Mouse (Mus musculus) lung, embryonic 16.5 days (tissue): ENCODE results near the gene Fam209. TPM values are rescaled to one million over a fixed set of nuclear protein-coding genes. Genes with fewer than 3 reads are reported as not detected.

Source experiments
- ATAC-seq: fragments of 200-750 bp; cut with Nextera tagmentation; 2 replicates; pipeline ENCODE4 v1.8.0; 2017; ENCODE audit warnings: low read depth, mild to moderate bottlenecking, moderate library complexity
- H3K27ac ChIP-seq: fragments of 300-500 bp; sonication (generic); 2 replicates; pipeline ENCODE4 v1.5.1; 2014; ENCODE audit warnings: mild to moderate bottlenecking, control low read depth, low read length
- H3K27me3 ChIP-seq: fragments of 300-500 bp; sonication (generic); 2 replicates; pipeline ENCODE4 v1.6.1; 2014; ENCODE audit warnings: low read depth, low read length, mixed read lengths; ENCODE audit not compliant: control insufficient read depth, insufficient read depth
- H3K36me3 ChIP-seq: fragments of 300-500 bp; sonication (generic); 2 replicates; pipeline ENCODE4 v1.6.1; 2014; ENCODE audit warnings: low read length; ENCODE audit not compliant: control insufficient read depth, insufficient read depth
- H3K4me1 ChIP-seq: fragments of 300-500 bp; sonication (generic); replicated peaks from 2 replicates; pipeline ENCODE4 v1.6.1; 2014; ENCODE audit warnings: low read length, mixed read lengths; ENCODE audit not compliant: control insufficient read depth, insufficient read depth
- H3K4me2 ChIP-seq: fragments of 300-500 bp; sonication (generic); 2 replicates; pipeline ENCODE4 v1.6.1; 2014; ENCODE audit warnings: low read depth, low read length, control low read depth
- H3K4me3 ChIP-seq: fragments of 300-500 bp; sonication (generic); 2 replicates; pipeline ENCODE4 v1.5.1; 2014; ENCODE audit warnings: mild to moderate bottlenecking, low read length, control low read depth
- H3K9ac ChIP-seq: fragments of 300-500 bp; sonication (generic); 2 replicates; pipeline ENCODE4 v1.6.1; 2014; ENCODE audit warnings: low read length, control low read depth
- H3K9me3 ChIP-seq: fragments of 300-500 bp; sonication (generic); 2 replicates; pipeline ENCODE4 v1.6.1; 2016; ENCODE audit warnings: low read length; ENCODE audit not compliant: control insufficient read depth
- WGBS: fragments of 180-500 bp; shearing (Covaris S2); extraction: QIAGEN DNeasy Blood & Tissue Kit; methylation state at CpG from one replicate; pipeline ENCODE4 v1.1.7; 2014; 5-methylcytosine and 5-hydroxymethylcytosine counted together
- polyA plus RNA-seq: library from polyadenylated mRNA; unstranded; fragments of >200 nt; fragmentation: Nextera tagmentation; extraction: Ambion mirVana; gene quantifications from 2 replicates; pipeline ENCODE4 v1.2.1, GENCODE M21; 2015

Fam209 gene
- 0.30 and 0.54 TPM in 2 replicates for polyA plus RNA-seq

- Histone ChIP-seq H3K4me3 (no peak within 1 kb of the TSS), H3K9me3 (no peaks in the 10 kb centered on the region), H3K27me3 (no peaks in the 10 kb centered on the region), H3K27ac (peak within 1 kb of the TSS; percentile 82), H3K36me3 (peaks cover 4% of the 10 kb centered on the region; the same call in 1 of the 2 replicates), H3K9ac (peak within 1 kb of the TSS; percentile 19; the same call in 1 of the 2 replicates), H3K4me1 (peaks cover 6% of the 10 kb centered on the region), H3K4me2 (no peak within 1 kb of the TSS)
- WGBS, result 87% methylated on average over 11 of the region's 11 CpGs
- ATAC-seq, result no peak
Observed at GRCm38 (mm10) chr2:172472318-172472717, at the start of gene Fam209. Gene Fam209, plus strand, starts transcription at chr2:172472520.

GRCm38 (mm10) chr2:172430609-172431008, 41.7 kb upstream of the Fam209 start:
- WGBS, result 35% methylated on average over 1 of the region's 1 CpGs
- Histone ChIP-seq H3K27ac (peak overlapping the region; percentile 23), H3K4me3 (no peak overlapping the region), H3K9me3 (no peaks in the 10 kb centered on the region), H3K36me3 (no peaks in the 10 kb centered on the region), H3K9ac (no peak overlapping the region), H3K4me2 (no peak overlapping the region), H3K4me1 (no peaks in the 10 kb centered on the region), H3K27me3 (no peaks in the 10 kb centered on the region)
- ATAC-seq, result peak; percentile 93

GRCm38 (mm10) chr2:172433746-172434145, 38.6 kb upstream of the Fam209 start:
- no peaks in the 10 kb centered on the region for H3K36me3 ChIP-seq
- no peaks in the 10 kb centered on the region for H3K4me1 ChIP-seq
- no peaks in the 10 kb centered on the region for H3K9me3 ChIP-seq
- no peak for ATAC-seq
- no peak overlapping the region for H3K4me2 ChIP-seq
- H3K9ac ChIP-seq, result no peak overlapping the region
- no peak overlapping the region for H3K4me3 ChIP-seq
- no peak overlapping the region for H3K27ac ChIP-seq
- 27% methylated on average over 5 of the region's 5 CpGs for WGBS
- no peaks in the 10 kb centered on the region for H3K27me3 ChIP-seq

GRCm38 (mm10) chr2:172437371-172437952, 34.9 kb upstream of the Fam209 start:
- Histone ChIP-seq H3K36me3 (no peaks in the 10 kb centered on the region), H3K27me3 (no peaks in the 10 kb centered on the region), H3K9me3 (no peaks in the 10 kb centered on the region), H3K9ac (no peak overlapping the region), H3K27ac (no peak overlapping the region), H3K4me3 (no peak overlapping the region), H3K4me2 (no peak overlapping the region), H3K4me1 (peaks cover 9% of the 10 kb centered on the region)
- 43% methylated on average over 16 of the region's 16 CpGs for WGBS
- ATAC-seq, result no peak

- peak within 1 kb of the TSS; percentile 74 for H3K27ac ChIP-seq
Observed at GRCm38 (mm10) chr2:172439843-172440639, 32.3 kb upstream of the Fam209 start, which contains the start of gene Rtf2. Gene Rtf2, plus strand, starts transcription at chr2:172440556.

GRCm38 (mm10) chr2:172440640-172441005, 31.7 kb upstream of the Fam209 start:
- Histone ChIP-seq H3K27me3 (no peaks in the 10 kb centered on the region), H3K4me3 (peak overlapping the region; percentile 82), H3K36me3 (peaks cover 2% of the 10 kb centered on the region; the same call in 1 of the 2 replicates), H3K4me1 (peaks cover 9% of the 10 kb centered on the region), H3K27ac (peak overlapping the region; percentile 18; the same call in 1 of the 2 replicates), H3K9me3 (no peaks in the 10 kb centered on the region), H3K9ac (peak overlapping the region; percentile 79), H3K4me2 (peak overlapping the region; percentile 84)
- peak; percentile 54 for ATAC-seq
- WGBS, result under 1% methylated on average over 21 of the region's 21 CpGs

More at GRCm38 (mm10) chr2:172439843-172440639, 32.3 kb upstream of the Fam209 start, which contains the start of gene Rtf2:
- H3K4me3 ChIP-seq, result peak within 1 kb of the TSS; percentile 82
- H3K4me2 ChIP-seq, result peak within 1 kb of the TSS; percentile 84
- H3K36me3 ChIP-seq, result no peaks in the 10 kb centered on the region
- H3K27me3 ChIP-seq, result no peaks in the 10 kb centered on the region
- 2% methylated on average over 35 of the region's 35 CpGs for WGBS
- peak; percentile 97 for ATAC-seq
- H3K9ac ChIP-seq, result peak within 1 kb of the TSS; percentile 79
- no peaks in the 10 kb centered on the region for H3K9me3 ChIP-seq
- H3K4me1 ChIP-seq, result peaks cover 9% of the 10 kb centered on the region

- H3K4me3 ChIP-seq, result peak overlapping the region; percentile 82
- peak overlapping the region; percentile 84 for H3K4me2 ChIP-seq
- 28% methylated on average over 6 of the region's 6 CpGs for WGBS
- H3K27me3 ChIP-seq, result no peaks in the 10 kb centered on the region
- peaks cover 5% of the 10 kb centered on the region for H3K36me3 ChIP-seq
- peaks cover 9% of the 10 kb centered on the region for H3K4me1 ChIP-seq
- peak overlapping the region; percentile 79 for H3K9ac ChIP-seq
- H3K27ac ChIP-seq, result no peak overlapping the region
- H3K9me3 ChIP-seq, result no peaks in the 10 kb centered on the region
- no peak for ATAC-seq
Observed at GRCm38 (mm10) chr2:172441176-172441575, 31.1 kb upstream of the Fam209 start.

GRCm38 (mm10) chr2:172445617-172446016, 26.7 kb upstream of the Fam209 start:
- 87% methylated on average over 4 of the region's 4 CpGs for WGBS
- Histone ChIP-seq H3K9me3 (no peaks in the 10 kb centered on the region), H3K36me3 (peaks cover 28% of the 10 kb centered on the region), H3K4me2 (no peak overlapping the region), H3K27ac (no peak overlapping the region), H3K9ac (no peak overlapping the region), H3K4me1 (peaks cover 9% of the 10 kb centered on the region), H3K27me3 (no peaks in the 10 kb centered on the region), H3K4me3 (no peak overlapping the region)
- no peak for ATAC-seq

- H3K27me3 ChIP-seq, result no peaks in the 10 kb centered on the region
- H3K27ac ChIP-seq, result no peak overlapping the region
- H3K9ac ChIP-seq, result no peak overlapping the region
- ATAC-seq, result peak; percentile 64; the same call in 1 of the 2 replicates
- H3K9me3 ChIP-seq, result no peaks in the 10 kb centered on the region
- H3K4me1 ChIP-seq, result no peaks in the 10 kb centered on the region
- H3K4me2 ChIP-seq, result no peak overlapping the region
- H3K36me3 ChIP-seq, result peaks cover 33% of the 10 kb centered on the region
- H3K4me3 ChIP-seq, result no peak overlapping the region
- 84% methylated on average over 6 of the region's 6 CpGs for WGBS
Observed at GRCm38 (mm10) chr2:172447317-172447716, 25.0 kb upstream of the Fam209 start.
